Mouse (Mus musculus) erythroblast, embryonic 14.5 days (primary cell): ENCODE measurements around the gene Pcdh9. TPM values are rescaled to one million over a fixed set of nuclear protein-coding genes. Genes with fewer than 3 reads are reported as not detected.

Experiments
- H3K27me3 ChIP-seq: 2 replicates; pipeline ENCODE4 v1.6.1; 2012; ENCODE audit warnings: inconsistent platforms; ENCODE audit not compliant: control insufficient read depth
- H3K36me3 ChIP-seq: 2 replicates; pipeline ENCODE4 v1.6.1; 2012; ENCODE audit warnings: mild to moderate bottlenecking, inconsistent platforms; ENCODE audit not compliant: control insufficient read depth
- H3K4me1 ChIP-seq: 2 replicates; pipeline ENCODE4 v1.6.1; 2012; ENCODE audit warnings: inconsistent platforms; ENCODE audit not compliant: control insufficient read depth
- H3K4me3 ChIP-seq: replicated peaks from 2 replicates; pipeline ENCODE3; 2012; ENCODE audit warnings: moderate library complexity, mild to moderate bottlenecking, inconsistent platforms
- H3K9me3 ChIP-seq: 2 replicates; pipeline ENCODE4 v1.6.1; 2012; ENCODE audit warnings: low read length, inconsistent platforms, mixed read lengths; ENCODE audit not compliant: control insufficient read depth
- GATA1 ChIP-seq: IDR thresholded peaks from 2 replicates; pipeline ENCODE4 v1.6.1; 2012; ENCODE audit warnings: low read length, inconsistent platforms, mixed read lengths
- TAL1 ChIP-seq: IDR thresholded peaks from 3 replicates; pipeline ENCODE4 v1.6.1; 2012; ENCODE audit warnings: low read length, inconsistent platforms, mixed read lengths
- polyA plus RNA-seq: library from polyadenylated mRNA; stranded (reverse); fragments of >175 nt; gene quantifications from 2 replicates; pipeline ENCODE4 v1.2.3, GENCODE M21; 2012

Gene Pcdh9
- polyA plus RNA-seq, 1 experiment, result not detected

- H3K4me1 ChIP-seq, result no peaks in the 10 kb centered on the region
- no peaks in the 10 kb centered on the region for H3K36me3 ChIP-seq
- H3K27me3 ChIP-seq, result peaks cover 15% of the 10 kb centered on the region
- H3K9me3 ChIP-seq, result no peaks in the 10 kb centered on the region
- no peak overlapping the region for H3K4me3 ChIP-seq
- TF ChIP-seq TAL1, result no peak
- no peak for TF ChIP-seq GATA1
These were observed 4.9 kb downstream of the Pcdh9 start for GRCm38 (mm10) chr14:93885551-93886084.

GRCm38 (mm10) chr14:93884467-93884866 lies 6.0 kb downstream of the Pcdh9 start:
- Histone ChIP-seq H3K36me3 (no peaks in the 10 kb centered on the region), H3K27me3 (peaks cover 3% of the 10 kb centered on the region), H3K4me1 (no peaks in the 10 kb centered on the region), H3K9me3 (no peaks in the 10 kb centered on the region), H3K4me3 (no peak overlapping the region)
- TF ChIP-seq TAL1 (no peak), GATA1 (no peak)

GRCm38 (mm10) chr14:93880071-93880470 lies 10.4 kb downstream of the Pcdh9 start:
- Histone ChIP-seq H3K4me1 (no peaks in the 10 kb centered on the region), H3K4me3 (no peak overlapping the region), H3K9me3 (no peaks in the 10 kb centered on the region), H3K27me3 (no peaks in the 10 kb centered on the region), H3K36me3 (no peaks in the 10 kb centered on the region)
- TF ChIP-seq GATA1 (no peak), TAL1 (no peak)

GRCm38 (mm10) chr14:93875968-93876367 lies 14.5 kb downstream of the Pcdh9 start:
- TF ChIP-seq GATA1, result no peak
- TF ChIP-seq TAL1, result no peak
- Histone ChIP-seq H3K9me3 (no peaks in the 10 kb centered on the region), H3K36me3 (no peaks in the 10 kb centered on the region), H3K27me3 (no peaks in the 10 kb centered on the region), H3K4me1 (no peaks in the 10 kb centered on the region), H3K4me3 (no peak overlapping the region)

GRCm38 (mm10) chr14:93868211-93868610 lies 22.3 kb downstream of the Pcdh9 start:
- Histone ChIP-seq H3K4me3 (no peak overlapping the region), H3K27me3 (no peaks in the 10 kb centered on the region), H3K36me3 (no peaks in the 10 kb centered on the region), H3K9me3 (no peaks in the 10 kb centered on the region), H3K4me1 (no peaks in the 10 kb centered on the region)
- no peak for TF ChIP-seq GATA1
- no peak for TF ChIP-seq TAL1

- no peaks in the 10 kb centered on the region for H3K9me3 ChIP-seq
- H3K4me3 ChIP-seq, result no peak overlapping the region
- H3K4me1 ChIP-seq, result no peaks in the 10 kb centered on the region
- H3K27me3 ChIP-seq, result no peaks in the 10 kb centered on the region
- no peak for TF ChIP-seq GATA1
- no peaks in the 10 kb centered on the region for H3K36me3 ChIP-seq
These were observed 32.4 kb downstream of the Pcdh9 start for GRCm38 (mm10) chr14:93858069-93858468.

GRCm38 (mm10) chr14:93846091-93846677 lies 44.3 kb downstream of the Pcdh9 start:
- Histone ChIP-seq H3K9me3 (no peaks in the 10 kb centered on the region), H3K36me3 (no peaks in the 10 kb centered on the region), H3K4me1 (no peaks in the 10 kb centered on the region), H3K4me3 (no peak overlapping the region), H3K27me3 (no peaks in the 10 kb centered on the region)
- TF ChIP-seq TAL1 (no peak), GATA1 (no peak)

GRCm38 (mm10) chr14:93842686-93843288 lies 47.7 kb downstream of the Pcdh9 start:
- Histone ChIP-seq H3K4me3 (no peak overlapping the region), H3K4me1 (no peaks in the 10 kb centered on the region), H3K27me3 (no peaks in the 10 kb centered on the region), H3K36me3 (no peaks in the 10 kb centered on the region), H3K9me3 (no peaks in the 10 kb centered on the region)
- TF ChIP-seq TAL1, result no peak
- no peak for TF ChIP-seq GATA1

- no peaks in the 10 kb centered on the region for H3K27me3 ChIP-seq
- H3K9me3 ChIP-seq, result no peaks in the 10 kb centered on the region
- no peak for TF ChIP-seq TAL1
- no peaks in the 10 kb centered on the region for H3K4me1 ChIP-seq
- H3K4me3 ChIP-seq, result no peak overlapping the region
- no peaks in the 10 kb centered on the region for H3K36me3 ChIP-seq
These were observed 58.0 kb downstream of the Pcdh9 start for GRCm38 (mm10) chr14:93832511-93832910.

- Histone ChIP-seq H3K9me3 (no peaks in the 10 kb centered on the region), H3K4me3 (no peak overlapping the region), H3K36me3 (no peaks in the 10 kb centered on the region), H3K27me3 (no peaks in the 10 kb centered on the region), H3K4me1 (no peaks in the 10 kb centered on the region)
- no peak for TF ChIP-seq GATA1
- no peak for TF ChIP-seq TAL1
These were observed 63.3 kb downstream of the Pcdh9 start for GRCm38 (mm10) chr14:93827159-93827558.
